Mouse (Mus musculus): ENCODE measurements around the gene Rmdn3.

Gene Rmdn3

DNA sequence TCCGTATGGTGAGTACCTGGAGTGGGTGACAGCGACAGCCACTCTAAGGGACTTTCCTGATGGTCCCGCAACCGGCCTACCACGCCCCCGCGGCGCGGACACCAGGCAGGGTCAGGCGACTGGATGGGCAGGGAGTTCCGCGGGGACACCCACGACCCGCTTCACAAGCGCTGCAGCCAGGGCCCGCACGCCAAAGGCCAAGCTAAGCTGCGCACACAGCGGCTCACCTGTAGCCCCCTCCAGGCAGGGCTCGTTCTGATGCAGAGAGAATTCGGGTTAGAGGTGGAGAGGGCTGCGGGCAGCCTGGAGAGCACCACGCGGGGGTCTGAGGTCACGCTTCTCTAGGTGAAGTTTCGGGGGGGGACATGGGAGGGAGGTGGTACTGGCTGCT, 11.0 kb upstream of the Rmdn3 start:
- no peak for DNase-seq (ENCODE audit: low spot score in 2 of 2)

DNA sequence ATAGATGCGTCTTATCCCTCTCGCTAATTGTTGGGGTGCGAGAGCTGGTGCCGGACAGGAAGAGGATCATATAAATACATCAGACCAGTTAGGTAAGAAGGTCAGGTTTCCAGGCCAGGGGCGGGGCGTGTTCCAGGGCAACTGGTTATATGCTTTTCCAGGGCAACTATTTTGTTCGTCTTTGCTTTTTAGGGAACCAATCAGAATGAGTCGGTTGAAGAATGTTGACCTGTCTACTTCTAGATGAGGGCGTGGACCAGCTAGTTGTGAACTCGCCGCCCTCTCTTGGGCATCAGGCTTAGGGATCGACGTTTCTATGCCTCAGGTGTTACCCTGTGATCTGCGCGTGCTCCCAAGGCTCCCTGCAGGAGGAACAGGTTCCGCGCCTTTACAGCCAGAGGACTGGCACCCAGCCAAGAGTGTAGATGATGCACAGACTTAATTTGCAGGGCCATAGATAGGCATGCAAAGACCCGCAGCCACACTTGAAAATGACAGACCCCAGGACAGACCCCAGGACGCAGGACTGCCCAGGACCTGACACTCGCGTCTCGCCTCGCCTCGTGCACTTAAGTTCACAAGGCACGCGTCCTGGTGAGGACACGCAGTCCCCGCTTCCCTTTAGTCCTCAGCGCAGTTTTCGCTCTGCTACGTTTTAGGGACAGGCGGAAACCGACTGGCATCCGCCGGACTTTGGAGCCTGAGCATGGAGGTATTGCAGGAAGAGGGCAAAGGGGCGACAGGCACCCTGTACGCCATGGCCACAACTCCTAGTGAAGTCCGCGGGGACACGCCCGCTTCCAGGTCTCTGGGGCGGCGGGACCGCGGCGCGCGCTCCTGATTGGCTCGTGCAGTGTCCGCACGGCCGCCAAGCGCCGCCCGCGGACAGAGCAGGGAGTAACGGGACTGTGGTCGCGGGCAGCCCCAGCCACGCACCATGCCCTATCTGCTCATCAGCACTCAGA, 10.3 kb upstream of the Rmdn3 start, which contains the start of gene Gchfr:
TSS of gene Gchfr (plus strand) at position 873 of the 965 bp plus-strand sequence.
- no peak for DNase-seq (ENCODE audit: low spot score in 2 of 2)

DNA sequence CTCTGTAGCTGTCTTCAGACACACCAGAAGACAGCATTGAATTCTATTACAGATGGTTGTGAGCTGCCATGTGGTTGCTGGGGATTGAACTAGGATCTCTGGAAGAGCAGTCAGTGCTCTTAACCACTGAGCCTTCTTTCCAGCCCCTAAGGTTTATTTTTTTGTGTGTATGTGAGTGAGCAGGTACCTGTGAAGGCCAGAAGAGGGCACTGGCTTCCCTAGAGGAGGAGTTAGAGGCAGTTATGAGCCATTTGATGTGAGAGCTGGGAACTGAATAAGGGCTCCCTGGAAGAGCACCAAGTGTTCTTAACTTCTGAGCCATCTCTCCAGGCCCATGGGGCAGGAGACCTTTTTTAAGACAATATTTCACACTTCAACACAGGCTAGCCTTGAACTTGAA, 8.6 kb upstream of the Rmdn3 start:
- no peak for DNase-seq (ENCODE audit: low spot score in 2 of 2)

DNA sequence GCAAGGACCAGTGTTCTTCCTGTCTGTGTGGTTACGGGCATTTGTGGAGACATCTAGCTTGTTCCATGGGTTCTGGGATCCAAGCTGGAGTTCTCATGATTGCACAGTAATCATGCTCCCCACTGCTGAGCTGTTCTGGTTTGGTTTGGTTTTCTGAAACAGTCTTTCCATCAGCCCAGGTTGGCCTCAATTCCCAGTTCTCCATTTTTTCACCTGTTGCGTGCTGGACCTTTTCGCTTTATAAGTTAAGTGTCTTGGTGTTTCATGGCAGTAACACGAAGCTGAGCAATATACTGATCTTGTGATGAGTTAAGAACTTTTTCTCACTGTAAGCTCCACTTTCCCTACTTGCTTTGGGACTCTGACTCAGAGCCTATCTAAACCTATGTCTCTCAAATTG, 7.2 kb upstream of the Rmdn3 start:
- DNase-seq (ENCODE audit: low spot score in 2 of 2): no peak

DNA sequence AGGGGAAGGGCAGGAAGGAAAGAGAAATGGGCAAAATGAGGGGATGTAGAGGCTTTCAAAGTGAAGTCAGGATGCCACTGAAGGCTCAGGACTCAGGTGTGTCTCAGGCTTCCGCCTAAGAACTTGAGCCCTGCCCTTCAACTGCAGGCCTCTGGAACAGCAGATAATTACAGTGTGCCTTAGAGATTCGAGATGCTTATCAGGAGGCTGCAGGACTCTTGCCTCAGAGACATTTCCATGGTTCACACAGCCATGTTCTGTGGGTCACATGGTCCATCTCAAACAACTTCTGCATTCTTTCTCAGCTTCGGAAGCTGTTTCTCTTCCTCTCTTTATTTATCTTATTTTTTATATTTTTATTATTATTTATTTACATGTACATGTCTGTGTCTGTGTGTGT, 6.3 kb upstream of the Rmdn3 start:
- DNase-seq (ENCODE audit: low spot score in 2 of 2): no peak

DNA sequence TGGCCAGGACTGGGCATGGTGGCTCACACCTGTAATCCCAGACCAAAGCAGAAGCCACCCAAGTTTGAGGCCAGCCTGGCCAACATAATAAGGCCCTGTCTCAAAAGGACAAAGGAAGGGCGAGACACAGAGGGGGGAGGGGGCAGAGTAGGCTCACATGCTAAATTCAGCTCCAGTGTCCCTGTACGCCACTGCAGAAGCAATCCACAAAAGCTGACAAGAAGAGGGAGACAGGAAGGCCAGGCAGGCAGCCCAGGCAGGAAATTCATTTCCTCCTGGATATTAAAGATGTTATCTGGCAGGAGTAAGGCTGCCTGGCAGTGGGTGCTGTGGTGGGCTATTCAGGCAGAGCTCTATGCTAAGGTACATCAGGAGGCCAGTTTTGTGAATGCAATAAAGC, 4.4 kb upstream of the Rmdn3 start:
- no peak for DNase-seq (ENCODE audit: low spot score in 2 of 2)

DNA sequence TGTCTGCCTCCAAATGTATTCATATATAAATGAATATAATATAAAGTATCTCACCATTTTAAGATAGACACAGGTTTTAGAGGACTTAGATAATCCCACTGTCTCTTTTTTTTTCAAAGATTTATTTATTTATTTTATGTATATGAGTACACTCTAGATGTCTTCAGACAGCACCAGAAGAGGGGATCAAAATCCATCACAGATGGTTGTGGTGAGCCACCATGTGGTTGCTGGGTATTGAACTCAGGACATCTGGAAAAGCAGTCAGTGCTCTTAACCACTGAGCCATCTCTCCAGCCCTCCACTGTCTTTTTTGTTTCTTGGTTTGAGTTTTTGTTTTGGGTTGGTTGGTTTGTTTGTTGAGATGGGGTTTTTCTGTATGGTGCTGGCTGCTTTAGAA, 1.0 kb upstream of the Rmdn3 start:
- no peak for DNase-seq (ENCODE audit: low spot score in 2 of 2)

DNA sequence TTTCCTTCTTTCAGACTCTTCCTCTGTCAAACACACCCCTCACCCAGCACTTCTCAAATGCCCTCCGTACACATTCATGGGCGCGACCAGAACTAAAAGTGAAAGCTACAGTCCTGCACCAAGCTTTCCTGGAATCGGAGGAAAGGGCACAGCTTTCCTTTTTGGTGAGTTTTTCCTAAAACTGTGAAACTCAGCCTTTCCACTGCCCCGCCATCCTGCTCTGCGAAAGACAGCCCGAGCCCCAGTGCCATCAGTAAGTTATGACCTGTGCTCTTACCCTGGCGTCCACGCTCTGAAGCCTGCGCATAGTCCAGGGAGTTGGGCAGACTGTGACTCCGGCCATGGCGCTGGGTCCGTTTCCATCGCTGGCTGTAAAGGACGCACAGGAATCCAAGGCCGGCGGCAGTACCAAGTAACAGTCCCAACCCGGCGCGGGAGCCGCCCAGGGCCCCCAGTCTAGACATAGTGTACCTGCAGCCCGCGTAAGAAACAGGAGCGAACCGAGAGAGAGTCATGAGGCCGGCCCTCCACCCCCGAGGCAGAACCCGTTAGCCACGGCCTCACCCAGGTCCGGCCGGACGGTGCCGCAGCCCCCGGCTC, 653 bp downstream of the Rmdn3 start:
- peak in 1 of 2 experiments; percentile 23 for DNase-seq (ENCODE audit: low spot score in 2 of 2)

DNA sequence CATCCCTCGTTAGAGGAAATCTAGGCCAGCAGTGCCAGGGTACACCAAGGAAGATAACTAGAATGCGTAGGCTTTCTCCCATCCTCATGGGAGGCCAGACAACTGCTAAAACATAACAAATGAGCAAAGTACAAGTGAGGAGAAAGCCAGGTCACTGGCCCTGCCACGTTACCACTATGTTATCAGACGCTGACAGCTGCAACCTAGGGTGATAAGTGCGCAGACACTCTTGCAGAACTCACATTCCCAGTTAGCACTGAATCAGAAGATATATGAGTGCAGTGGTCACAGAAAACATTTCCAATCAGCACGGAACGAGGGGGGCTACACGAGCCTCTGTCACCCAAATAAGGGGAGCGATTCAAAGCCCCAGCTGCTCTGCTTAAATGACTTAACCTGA, 1.4 kb downstream of the Rmdn3 start:
- DNase-seq (ENCODE audit: low spot score in 2 of 2): peak; percentile 32 to 41

DNA sequence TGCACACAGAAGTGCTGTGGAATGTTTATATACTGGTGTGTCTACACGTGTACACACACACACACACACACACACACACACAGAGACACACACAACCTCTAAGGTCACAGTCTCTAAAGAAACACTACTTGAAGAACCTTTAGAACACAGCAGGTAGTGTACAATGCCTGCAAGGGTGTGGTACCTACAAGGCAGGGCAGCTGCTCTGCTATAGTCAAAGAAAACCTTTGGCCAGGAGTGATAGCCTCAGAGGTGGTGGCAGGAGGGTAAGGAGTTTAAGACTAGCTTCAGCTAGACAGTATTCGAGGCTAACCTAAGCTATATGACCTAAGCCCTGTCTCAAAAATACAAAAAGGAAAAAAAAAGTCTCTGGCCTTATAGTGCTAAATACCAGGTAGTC, 2.2 kb downstream of the Rmdn3 start:
- DNase-seq (ENCODE audit: low spot score in 2 of 2): no peak

DNA sequence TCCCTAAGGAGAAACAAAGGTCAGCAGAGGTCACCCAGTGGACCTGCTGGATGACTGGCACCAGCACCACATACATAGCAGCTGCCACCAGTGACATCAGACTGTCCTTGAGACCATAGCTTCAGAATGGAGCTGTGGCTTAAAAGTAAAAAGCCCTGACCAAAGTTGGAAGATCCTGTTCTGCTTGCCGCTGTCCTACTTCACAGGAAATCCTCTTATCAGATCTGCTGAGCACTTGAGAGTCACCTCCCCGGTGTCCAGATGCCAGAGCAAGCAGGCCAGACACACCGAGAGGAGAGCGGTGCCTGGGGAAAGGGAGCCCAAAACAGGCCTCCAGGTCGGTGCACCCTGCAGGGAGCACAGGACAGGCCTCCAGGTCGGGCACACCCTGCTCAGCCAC, 4.6 kb downstream of the Rmdn3 start:
- DNase-seq (ENCODE audit: low spot score in 2 of 2): no peak

DNA sequence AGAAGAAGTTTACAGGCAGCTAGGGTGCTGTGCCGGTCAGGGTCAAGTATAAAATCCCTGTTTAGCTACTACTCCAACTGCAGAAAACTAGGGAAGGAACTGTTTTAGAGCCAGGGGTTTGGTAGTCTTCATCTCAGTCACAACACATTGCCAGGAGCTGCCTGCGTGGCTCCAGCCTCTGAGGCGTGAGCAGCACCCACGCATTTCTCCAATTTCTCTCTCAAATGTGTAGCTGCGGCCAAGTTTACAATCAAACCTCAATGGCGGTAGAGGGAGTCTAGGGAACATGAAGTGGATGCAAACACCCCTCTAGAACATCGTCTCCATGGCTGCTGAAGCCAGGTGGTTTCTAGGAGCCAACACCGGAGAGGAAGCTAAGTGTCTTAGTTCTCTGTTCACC, 9.1 kb downstream of the Rmdn3 start:
- no peak for DNase-seq (ENCODE audit: low spot score in 2 of 2)

DNA sequence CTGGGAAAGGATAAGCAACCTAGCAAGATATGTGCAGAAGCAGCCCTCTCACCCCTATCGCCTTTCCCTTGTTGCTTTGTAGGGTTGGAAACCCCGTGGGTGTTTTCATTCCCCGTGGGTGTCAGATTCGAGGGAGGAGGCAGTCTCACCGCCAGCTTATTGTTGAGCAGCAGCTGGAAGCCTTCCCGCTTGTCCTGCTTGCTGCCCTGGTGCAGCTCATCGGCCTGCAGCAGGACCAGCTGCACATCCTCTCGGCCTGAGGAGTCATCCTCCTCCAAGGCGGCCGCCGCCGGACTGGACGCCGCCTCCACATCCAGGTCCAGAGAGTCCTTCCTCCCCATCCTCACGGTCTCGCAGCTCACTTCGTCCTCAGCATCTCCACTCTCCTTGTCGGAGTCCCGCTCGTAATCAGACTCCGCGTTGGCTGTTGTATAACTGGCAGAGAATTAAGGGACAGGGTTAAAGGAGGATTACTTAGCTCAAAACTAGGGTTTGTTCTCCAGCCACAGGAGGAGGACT, 9.6 kb downstream of the Rmdn3 start:
- no peak for DNase-seq (ENCODE audit: low spot score in 2 of 2)

DNA sequence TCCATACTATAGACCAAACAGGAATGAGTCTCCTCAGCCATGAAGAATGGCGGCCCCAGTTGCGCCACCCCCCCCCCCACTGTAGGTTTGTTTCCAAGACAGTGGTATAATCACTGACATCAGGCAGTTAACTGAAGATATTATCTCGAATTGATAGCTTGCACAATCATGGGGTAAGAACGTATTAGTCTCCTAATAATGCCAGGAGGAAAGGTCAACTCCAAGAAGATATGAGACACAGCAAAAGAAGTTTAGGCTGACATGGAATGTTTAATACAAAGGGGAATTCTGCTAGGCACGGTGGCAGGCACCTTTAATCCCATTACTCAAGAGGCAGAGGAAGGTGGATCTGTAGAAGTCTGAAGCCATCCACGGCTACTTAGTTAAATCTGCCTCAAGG, 10.4 kb downstream of the Rmdn3 start:
- DNase-seq (ENCODE audit: low spot score in 2 of 2): no peak

DNA sequence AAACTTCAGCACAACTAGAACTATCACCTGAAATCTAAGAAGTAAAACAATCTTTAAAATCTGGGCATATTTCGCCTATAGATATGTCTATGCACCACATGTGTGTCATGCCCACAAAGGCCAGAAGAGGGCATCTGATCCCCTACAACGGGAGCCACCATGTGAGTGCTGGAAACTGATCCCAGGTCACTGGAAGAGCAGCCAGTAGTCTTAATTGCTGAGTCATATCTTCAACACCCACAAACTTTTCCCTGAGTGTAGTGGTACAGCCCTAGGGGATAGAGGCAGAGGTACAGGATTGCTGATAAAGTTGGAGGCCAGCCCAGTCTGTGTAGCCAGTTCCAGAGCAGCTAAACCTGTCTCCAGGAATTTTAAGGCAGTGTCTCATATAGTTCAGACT, 11.6 kb downstream of the Rmdn3 start:
- no peak for DNase-seq (ENCODE audit: low spot score in 2 of 2)

DNA sequence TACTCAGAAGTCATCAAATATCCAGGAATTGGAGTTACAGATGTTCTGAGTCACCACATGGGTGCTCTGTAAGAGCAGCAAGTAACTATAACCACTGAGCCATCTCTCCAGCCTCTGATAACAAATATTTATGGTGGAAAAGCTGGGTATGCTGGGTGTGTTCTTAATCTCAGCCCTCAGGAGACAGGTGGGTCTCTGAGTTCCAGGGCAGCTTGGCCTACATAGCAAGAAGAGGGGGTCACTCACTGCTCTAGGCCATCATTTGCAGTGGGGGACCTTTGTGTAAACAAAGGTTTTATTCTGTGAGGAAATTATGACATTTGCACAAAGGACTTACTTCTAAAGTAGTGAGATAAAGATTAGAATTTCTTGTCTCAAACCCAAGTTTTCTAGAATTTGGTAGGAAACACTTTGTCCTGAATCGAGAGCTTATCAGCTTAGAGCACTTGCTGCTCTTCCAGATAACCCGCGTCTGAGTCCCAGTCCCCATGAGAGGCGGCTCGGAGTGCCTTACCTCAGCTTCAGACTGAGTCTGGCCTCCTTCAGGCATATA, 20.4 kb downstream of the Rmdn3 start:
- no peak for DNase-seq (ENCODE audit: low spot score in 2 of 2)

DNA sequence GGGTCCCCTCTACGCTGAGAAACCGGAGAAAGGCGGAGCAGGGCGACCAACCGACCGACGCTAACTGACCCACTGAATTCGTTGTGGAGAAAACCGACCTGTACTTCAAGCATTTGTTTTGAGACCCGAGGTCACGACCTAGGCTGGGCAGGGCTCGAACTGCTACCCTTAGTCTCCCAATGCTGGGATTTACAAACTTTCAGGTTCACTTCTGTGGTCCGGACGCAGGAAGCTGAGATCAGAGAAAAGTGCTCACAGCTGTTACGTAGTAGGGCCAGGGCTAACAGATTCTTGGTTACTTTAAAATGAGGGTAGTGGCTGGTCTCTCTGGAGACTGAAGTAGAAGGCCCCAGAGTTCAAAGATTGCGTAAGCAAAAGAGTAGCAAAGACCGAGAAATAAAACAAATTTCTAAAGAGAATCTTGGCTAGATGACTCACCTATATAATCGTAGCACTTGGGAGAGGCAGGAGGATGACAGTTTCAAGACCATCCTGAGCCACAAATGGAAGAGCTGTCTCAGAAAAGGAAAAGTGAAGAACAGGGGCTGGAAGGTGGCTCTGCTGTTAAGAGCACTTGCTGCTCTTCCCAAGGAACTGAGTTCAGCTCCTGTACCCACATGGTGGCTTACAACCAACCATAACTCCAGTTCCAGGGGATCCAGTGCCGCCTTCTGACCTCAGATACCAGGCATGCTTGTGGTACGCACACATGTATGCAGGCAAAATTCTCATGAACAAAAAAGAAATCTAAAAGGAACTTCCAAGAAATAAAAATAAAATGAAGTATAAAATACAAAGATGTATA, 43.5 kb downstream of the Rmdn3 start:
- DNase-seq (ENCODE audit: low spot score in 2 of 2): no peak

DNA sequence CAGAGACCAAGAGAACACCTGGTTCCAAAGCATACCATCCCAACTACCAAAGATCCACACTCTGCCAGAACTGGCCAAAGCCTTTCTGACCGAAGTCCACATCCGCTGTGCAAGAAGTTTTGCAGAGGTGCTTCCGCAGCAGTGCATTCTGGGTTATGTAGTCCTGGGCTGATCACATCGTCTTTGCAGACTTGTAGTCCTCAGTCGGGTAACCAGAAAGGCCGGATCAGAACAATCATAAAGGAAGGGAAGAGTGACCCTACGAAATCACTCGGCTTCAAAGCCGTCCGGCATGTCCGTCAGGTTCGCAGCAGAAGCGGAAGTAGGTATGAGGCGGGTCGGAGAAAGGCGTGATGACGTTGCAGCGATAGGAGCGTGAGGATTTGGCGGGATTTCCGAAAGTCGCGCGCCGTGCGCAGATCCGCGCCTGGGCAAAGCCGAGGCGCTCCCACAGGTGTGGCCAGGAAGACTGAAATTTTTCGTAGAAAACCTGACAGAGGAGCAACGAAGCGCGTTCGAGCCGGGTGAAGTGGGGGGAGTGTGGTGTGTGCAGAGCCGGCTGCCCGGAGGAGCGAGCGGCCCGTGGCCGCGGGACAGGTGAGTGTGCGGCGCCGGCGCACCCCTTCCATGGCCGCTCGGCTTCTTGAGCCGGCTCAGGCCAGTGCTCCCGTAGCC, 44.3 kb downstream of the Rmdn3 start, which contains the start of gene Rad51:
TSS of gene Rad51 (plus strand) at position 356 of the 675 bp plus-strand sequence.
- peak; percentile 68 to 81 for DNase-seq (ENCODE audit: low spot score in 2 of 2)

DNA sequence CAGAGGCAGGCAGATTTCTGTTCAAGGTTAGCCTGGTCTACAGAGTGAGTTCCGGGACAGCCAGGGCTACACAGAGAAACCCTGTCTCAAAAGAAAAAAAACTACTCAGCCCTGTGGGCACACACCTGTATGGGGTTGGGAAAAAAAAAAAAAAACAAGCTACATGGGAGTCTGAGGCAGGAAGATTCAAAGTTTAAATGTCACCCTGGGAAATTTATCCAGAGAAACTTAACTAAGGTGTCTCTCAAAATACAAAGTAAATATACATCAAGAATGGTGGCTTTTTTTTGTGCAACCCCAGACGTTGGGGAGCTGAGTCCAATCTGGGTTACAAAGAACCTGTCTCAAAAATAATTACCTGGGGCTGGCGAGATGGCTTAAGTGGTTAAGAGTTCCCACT, 45.8 kb downstream of the Rmdn3 start:
- DNase-seq (ENCODE audit: low spot score in 2 of 2): no peak

DNA sequence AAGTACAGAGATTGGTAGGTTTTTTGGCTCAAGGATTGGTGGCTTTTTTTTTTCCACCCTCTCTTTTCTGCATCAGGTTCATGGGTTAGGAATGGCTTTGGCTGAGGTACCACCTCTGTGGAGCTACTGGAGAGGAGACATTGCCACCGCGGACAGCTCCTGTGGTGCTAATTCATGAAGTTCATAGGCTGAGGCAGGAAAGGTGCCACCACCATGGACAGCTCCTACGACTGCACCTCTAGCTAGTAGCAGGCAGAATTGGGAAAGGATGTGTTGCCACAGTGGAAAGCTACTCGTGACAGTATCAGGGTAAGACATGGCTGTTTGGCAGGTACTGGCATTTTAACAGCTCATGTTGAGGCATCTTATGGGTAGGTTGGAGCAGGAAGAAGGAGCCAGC, 48.3 kb downstream of the Rmdn3 start:
- DNase-seq (ENCODE audit: low spot score in 2 of 2): peak in 1 of 2 experiments; percentile 5

DNA sequence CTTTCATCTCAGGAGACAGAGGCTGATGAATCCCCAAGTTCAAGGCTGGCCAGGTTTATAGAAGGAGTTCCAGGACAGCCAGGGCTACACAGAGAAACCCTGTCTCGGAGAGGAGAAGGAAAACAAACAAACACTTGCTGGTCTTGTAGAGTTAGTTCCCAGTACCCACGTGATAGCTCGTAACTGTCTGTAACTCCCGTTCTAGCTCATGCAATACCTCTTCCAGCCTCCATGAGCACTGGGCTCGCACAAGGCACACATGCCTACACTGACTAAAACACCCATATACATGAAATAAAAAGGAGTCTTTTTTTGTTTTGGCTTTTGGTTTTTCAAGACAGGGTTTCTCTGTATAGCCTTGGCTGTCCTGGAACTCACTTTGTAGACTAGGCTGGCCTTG, 50.3 kb downstream of the Rmdn3 start:
- DNase-seq (ENCODE audit: low spot score in 2 of 2): no peak

Measured in spleen, postnatal 14 days (tissue).